Mouse (Mus musculus) thymus, adult 2 months (tissue): ENCODE data around the gene Fxyd5.

ENCODE experiments used
- CTCF ChIP-seq: fragments of 200-500 bp; IDR thresholded peaks from 2 replicates; pipeline ENCODE4 v1.5.1; 2012; ENCODE audit warnings: mild to moderate bottlenecking, control low read depth, low read length, moderate library complexity, borderline replicate concordance; ENCODE audit not compliant: control insufficient read depth, poor library complexity, insufficient read depth; ENCODE audit errors: extremely low read depth
- POLR2A ChIP-seq: fragments of 200-500 bp; IDR thresholded peaks from 2 replicates; pipeline ENCODE4 v1.6.1; 2012; ENCODE audit warnings: mild to moderate bottlenecking, low read length, control low read depth, moderate library complexity; ENCODE audit not compliant: control insufficient read depth, poor library complexity, insufficient read depth; ENCODE audit errors: extremely low read depth

- no peak for TF ChIP-seq CTCF
- no peak for TF ChIP-seq POLR2A
Observed at GRCm38 (mm10) chr7:31008175-31008574, 34.1 kb downstream of the Fxyd5 start.
